Mouse (Mus musculus) gastrocnemius, postnatal 25 days (tissue): ENCODE measurements around the gene Gin1. TPM values are rescaled to one million over a fixed set of nuclear protein-coding genes. Genes with fewer than 3 reads are reported as not detected.
A peak's percentile ranks its signal among the peaks of the same experiment; 100 is the strongest.

ENCODE experiments used
- DNase-seq: peaks from one replicate; pipeline ENCODE4 v3.0.0; 2022
- total RNA-seq, 2 experiments: library from RNA; stranded (reverse); gene quantifications; 1 replicate in 1 of 2; 2 replicates in 1 of 2; pipeline ENCODE4 v1.2.3; 2021

Gene Gin1
- total RNA-seq, 2 experiments from 2014 or later = 2.9 to 3.1 TPM

DNA sequence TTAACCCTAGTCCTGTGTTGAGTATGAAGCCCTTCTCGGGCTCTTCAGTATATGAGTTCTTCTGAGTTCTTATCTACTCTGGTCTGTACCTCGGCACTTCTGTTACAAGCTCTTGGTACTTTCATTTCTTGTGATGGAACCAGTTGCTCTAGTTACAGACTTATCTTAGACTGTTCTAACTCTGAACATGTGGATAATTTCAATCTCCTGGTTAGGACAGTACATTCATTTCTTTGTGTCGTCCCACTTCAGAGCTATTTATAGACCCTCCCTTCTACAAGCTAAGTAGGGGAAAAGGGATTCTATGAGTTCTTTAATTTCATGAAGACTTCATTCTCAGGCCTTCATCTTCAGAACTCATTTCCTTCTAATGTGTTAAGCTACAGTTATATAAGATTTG is 17.7 kb downstream of the Gin1 start:
- DNase-seq = no peak

DNA sequence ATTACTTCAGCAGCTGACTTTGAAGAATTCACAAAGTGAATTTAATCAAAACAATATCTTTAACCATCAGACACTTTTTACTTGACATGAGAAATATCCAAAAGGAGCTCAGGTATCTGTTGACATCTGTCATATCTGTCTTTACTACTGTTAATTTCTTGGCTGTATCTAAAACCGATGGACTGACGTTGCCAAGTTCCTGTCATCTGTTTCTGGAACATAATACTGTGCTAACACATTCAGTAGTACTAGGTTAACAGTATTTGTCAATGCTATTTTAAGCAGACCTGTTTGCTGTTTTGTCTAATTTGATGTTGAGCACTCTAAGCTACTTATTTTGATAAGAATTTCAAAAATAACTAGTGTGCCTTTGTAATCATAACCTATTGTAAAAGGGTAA is 18.5 kb downstream of the Gin1 start:
- DNase-seq = no peak

DNA sequence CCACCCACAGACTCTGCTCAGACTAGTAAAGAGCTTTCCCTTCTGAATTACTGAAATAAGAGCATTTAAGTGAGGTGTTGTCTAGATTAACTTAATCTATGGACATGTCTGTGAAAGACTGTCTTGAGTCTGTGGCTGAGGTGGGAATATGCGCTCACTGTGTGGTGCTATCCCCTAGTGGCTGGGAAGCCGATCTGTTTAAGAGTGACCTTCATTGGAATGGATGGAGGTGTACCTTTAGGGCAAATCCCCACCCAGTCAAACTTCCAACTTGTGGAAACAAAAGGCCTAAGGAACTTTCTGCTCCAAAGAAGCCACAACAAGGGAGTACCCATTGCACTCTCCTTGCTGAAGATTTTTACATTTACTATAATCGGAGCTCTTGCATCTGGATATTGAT is 24.1 kb downstream of the Gin1 start:
- no peak for DNase-seq

DNA sequence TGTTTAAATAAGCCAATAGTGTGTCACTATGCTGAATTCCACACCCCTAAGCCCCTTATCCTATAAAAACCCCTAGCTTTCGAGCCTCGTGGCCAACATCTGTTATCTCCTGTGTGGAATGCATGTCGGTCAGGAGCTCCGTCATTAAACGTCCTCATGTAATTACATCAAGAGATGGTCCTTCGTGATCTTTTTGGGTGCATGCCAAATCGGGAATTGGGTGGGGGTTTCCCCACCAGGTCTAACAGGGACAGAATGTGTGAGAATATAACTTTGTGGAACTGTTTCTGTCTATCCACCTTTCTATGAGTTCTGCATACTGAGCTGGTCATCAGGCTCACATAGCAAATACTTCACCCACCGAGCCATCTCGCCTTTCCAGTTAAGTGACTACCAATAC is 26.0 kb downstream of the Gin1 start:
- DNase-seq = no peak

DNA sequence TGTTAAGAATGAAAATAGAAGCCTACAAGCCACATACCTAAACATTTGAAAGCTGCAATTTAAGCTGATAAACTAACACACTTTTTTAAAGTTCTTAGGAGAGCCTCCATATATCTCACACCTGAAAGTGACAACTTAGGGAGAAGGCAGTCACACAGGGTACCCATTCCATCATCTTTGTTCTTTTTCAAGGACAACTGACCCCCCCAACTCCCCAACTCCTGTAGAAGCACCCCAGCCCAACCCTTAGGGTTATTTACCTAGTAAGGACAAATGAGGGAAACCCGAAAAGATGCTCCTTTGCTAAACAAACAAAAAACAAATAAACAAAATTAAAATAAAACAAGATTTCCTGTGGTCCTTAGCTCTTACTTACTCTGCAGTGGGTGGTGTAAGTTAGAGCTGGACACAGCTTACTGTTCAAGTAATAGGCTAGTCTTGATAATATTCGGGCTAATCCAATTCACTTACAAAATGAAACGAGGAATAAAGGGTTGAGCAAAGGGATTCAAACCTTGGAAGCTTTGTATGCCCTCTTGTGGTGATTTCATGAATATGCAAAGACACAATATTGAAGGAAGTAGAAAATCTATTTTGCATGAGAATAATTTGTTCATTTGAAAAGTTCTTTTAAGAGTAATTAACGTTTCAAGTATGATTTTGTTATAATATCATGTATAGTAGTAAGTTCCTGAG is 32.4 kb downstream of the Gin1 start:
- DNase-seq = no peak

DNA sequence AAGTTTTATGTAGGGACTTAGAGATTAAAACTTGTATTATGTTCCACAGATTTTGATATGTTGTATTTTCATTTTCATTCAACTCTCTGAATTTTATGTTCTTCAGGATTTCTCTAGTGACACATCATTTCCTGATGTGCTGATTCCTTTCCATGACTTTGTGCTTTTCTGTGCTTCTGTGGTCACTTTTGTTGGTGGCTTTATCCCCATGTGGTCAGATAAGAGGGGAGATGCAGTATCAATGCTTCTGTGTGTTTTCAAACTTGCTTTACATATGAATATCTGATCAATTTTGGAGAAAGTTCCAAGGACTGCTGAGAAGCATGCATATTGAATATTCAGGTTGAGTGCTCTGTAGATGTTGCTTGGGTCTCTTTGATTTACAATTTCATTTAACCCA is 34.5 kb downstream of the Gin1 start:
- no peak for DNase-seq

DNA sequence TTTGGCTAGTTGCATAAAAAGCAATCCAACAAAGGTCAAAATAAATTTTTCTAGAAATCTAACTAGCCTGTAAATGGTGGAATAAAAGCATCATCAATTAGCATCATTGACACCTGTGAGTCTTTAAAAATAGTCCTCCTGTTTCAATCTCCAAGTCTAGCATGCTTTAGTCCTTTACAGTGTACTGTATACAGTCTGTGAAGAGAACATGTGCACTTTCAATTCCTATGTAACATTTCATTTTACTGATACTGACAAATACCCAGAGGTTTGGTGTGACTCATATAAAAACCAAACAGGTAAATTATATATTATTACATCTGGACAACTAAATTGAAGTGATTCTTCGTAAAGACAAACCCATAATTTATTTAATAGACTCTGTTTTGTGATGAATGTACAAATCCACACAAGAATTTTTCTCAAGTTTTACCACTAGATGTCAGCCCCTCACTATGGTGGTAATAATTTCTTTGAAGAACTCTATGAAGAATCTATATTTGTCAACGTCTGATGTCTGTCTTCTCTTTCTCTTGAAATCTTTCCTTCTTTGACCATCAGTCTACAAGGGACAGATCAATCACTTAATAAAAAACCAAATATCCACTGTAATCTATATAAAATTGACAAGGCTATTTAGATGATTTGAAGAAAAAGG is 39.4 kb downstream of the Gin1 start:
- no peak for DNase-seq

DNA sequence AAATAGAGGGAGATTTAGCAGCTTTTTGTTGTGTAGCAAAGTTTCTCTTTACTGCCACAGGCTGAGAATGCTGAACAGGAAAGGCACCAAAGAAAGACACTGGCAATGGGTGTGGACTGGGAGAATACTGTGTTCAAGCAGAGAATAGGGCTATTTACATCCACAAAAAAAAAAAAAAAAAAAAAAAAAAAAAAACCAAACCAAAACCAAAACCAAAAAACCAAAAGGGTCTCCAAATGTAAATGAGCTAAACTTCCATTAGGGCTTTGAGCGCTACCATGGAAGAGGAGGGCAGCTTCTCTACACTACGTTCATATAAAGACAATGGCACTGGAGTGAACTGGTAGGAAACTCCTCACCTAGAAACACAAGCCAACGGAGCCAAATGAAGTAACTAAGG is 51.3 kb downstream of the Gin1 start:
- no peak for DNase-seq

DNA sequence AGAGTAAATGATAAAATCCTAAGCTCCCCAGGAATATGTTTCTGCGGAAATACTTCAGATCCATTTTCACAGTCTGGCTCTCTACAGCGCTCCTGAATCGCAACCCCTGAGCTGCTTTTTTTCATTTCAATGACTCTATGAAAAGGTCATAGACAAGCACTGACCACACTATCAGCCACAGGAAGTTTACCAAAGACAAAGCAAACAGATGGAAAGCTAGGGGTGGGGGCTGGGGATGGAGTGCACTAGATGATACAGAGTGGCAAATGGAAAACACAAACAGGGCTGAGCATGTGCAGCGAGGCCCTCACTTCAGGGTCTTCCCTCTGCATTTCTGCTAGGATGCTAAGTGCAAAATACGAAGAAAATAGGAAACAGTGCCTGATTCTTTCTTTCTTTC is 52.2 kb downstream of the Gin1 start:
- DNase-seq = no peak

DNA sequence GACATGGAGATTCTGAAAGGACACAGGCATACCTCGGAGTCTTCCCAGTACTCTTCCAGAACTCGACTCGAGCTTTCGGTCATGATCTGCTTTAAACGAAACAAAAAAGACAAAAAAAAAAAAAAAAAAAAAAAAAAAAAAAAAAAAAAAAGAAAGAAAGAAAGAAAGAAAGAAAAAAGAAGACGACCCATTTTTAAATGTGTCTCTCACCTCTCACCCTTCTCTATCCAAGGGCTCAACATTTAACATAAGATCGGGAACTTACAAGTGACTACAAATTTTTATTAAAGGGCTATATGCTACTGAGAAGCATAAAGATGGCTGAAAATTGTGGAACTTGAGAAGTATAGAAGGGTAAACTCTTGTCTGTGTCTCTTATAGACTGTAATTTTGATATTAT is 52.9 kb downstream of the Gin1 start:
- no peak for DNase-seq

DNA sequence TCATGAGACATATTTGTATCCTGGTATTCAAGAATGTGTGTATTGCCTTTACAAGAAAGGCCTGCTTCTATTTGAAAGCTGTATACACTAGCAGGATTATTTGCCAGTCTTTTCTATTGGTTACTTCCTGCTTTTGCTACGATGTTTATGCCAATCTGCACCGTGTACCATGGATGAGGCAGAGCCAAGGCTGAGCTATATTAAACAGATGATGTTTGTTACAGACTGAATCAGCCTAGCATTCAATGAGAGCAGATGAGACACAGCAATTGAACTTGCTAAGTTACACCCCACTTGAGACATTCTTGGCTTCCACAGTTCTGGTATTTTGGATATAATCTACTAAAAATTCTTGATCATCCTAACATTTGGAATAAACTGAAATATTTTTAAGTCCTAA is 57.6 kb downstream of the Gin1 start:
- no peak for DNase-seq

DNA sequence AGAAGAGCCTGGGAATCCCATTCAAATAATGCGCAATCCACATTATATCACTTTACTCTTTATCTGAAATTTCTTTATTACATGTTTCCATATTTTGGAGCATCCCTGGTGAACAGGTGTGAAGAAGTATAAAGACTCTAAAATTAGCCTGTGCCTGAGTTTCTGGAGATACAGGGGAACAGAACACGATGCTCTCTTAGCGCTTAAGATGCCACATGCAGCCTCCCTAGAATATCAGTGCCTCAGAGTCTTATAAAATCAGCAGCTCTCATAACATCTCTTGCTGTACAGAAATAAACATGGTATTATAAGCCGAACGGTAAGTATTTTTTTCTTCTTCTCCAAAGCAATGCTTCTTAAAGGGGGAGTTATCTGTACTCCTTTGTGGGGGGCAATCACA is 58.1 kb downstream of the Gin1 start:
- DNase-seq = no peak

DNA sequence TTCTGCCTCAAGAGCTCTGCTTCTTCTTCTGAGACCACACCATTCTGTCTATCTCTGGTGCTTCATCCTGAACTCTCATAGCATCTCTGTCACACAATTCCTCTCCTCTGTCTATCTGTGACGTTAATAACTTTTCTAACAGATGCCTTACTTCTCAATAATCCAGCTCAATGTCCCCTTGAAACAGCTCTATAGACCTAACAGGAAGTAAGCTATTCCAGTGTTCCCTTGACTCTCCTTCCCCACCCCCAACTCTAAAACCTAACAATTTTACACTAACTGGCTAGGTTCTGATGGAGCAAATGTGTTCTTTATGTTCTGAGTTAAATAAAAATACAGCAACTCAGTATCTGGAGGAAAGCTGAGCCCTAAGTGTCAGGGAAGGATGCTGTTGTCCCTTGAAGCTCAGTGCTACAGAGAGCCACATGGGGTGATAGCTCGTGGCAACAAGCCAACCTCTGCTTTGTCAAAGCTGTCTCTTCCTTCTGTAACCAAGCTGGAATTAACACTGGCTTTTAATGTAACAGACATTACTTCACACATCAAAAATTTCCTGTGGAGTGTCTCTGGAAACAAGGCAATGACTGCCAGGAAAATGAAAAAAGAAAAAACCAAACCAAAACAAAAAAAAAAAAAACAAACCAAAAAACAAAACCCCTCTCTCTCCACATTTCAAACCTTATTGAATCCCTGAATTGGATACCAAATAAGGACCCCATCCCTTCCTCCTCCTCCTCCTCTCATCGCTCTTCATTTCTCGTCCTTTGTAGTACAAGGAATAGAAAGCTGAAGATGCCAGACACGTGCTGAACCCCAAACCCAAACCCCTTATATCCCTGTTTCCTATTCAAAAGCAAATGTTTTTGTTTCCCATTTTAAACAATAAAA is 63.7 kb downstream of the Gin1 start:
- peak; percentile 25 for DNase-seq

DNA sequence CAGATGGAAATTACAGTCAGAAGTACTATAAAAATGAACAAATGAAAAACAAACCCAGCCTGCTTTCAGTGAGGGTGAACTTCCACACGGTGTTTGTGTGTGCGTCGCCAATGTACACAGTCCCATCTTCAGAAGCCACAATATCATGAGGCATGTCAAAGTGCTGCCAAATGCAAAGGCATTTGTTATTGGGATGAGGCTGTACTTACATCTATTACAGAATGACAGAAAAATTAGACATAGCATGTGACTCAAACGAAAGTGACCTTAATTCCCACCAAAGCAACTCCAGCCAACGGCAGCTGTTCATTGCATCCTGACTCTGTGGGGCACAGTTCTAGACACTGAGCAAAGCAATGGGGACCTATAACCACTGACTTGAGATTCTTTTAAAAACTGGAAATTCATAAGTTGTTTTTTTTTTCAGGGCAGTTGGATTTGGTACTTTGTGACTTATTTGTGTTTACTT is 64.4 kb downstream of the Gin1 start:
- no peak for DNase-seq

Other genes starting within 250 kb of the Gin1 start
- 10 to 100 TPM; 11.5 to 12.3 TPM for gene D1Ertd622e, start 108.1 kb upstream of the Gin1 start, total RNA-seq
- gene Ppip5k2, start 239 bp downstream of the Gin1 start, total RNA-seq = 1 to 10 TPM; 1.8 to 2.6 TPM